Mouse (Mus musculus) CD8-positive naive resting alpha-beta T cell, adult 2 months (primary cell): ENCODE measurements around the gene Sall2.
"Not testable (repeated sequence)": the region's sequence is repeated elsewhere in the genome, so short reads cannot be mapped to it uniquely, and the experiment has no call there.

Source experiments
- DNase-seq, 2 experiments: peaks; one replicate each; pipeline ENCODE4 v3.0.0; 2022; ENCODE audit warnings: low read depth in 2 of 2, low spot score in 2 of 2

The Sall2 gene

GRCm38 (mm10) chr14:52327910-52328812, at the start of gene Sall2:
Gene Sall2 (minus strand): TSS chr14:52328762.
- DNase-seq, result no peak

GRCm38 (mm10) chr14:52368741-52369140, 40.2 kb upstream of the Sall2 start:
- DNase-seq, result no peak

DNA sequence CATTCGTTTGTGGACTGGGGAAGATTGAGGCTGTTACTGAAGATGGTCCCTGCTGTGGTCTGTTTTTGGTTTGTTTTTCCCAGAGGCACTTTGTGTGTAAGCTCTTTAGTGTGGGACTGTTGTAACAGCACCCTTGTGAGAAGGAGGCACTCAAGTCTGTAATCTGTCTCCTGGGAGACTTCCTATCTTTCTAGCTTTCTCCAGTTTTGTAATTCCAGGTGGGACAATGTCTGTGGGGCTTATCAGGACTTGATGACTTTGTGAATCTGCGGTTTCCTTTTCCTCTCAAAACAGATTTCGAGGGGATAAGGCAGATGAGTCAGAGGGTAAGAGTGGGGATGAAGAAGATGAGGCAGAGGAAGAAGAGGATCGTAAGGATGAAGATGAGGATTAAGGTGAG, 27.7 kb upstream of the Sall2 start, which contains the start of gene Olfr1513:
Gene Olfr1513 (minus strand): TSS at position 101 of the 400 bp plus-strand sequence.
- no peak for DNase-seq

DNA sequence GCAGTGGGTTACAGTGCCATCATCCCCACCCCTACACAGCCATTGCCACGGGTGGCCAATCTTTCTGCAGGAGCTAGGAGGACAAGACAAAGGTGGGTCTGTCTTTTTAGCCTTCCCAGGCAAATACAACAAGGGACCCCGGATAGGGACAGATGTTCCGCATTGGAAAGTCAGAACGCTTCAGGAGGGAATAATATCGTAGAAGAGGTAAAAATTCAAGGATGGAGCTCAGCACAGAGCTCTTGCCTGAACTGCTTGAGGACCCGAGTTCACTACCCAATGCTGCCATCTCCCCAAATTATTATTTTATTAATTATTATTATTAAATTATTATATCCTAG, 10.9 kb upstream of the Sall2 start:
- DNase-seq, result no peak

DNA sequence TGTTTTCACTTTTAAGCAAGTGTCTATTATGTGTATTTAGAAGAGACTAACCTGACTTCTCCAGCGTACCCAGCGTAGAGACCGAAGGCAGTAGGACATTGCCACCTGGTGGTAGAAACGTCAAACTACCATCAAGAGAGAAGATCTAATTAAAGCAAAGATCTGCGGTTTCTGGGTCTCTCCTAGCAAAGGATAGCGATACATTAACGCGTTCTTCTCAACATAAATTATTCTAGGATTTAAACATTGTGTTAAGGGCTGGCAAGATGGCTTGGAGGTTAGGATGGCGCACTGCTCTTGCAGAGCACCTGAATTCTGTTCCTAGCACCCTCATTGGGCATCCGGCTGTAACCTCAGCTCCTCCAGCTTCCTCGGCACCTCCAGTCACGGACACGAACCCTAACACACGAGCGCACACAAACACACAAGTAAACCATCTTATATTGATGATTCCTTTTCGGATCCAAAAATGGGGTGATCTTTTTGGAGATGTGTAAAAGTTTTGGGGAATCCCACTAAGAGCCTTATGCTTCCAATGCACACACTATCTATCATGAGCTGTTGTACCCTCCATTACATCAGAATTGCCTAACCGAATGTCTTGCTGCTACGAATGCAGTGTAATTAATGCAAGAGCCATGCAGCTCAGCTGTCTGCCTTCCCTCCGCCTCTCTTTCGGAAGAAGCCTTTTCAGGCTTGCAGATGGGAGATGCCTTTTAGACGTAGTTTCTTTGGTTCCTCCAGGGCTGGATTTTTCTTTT, 10.4 kb upstream of the Sall2 start:
- DNase-seq, result peak; percentile 51 to 59

GRCm38 (mm10) chr14:52332171-52332570, 3.6 kb upstream of the Sall2 start:
- DNase-seq, result no peak

DNA sequence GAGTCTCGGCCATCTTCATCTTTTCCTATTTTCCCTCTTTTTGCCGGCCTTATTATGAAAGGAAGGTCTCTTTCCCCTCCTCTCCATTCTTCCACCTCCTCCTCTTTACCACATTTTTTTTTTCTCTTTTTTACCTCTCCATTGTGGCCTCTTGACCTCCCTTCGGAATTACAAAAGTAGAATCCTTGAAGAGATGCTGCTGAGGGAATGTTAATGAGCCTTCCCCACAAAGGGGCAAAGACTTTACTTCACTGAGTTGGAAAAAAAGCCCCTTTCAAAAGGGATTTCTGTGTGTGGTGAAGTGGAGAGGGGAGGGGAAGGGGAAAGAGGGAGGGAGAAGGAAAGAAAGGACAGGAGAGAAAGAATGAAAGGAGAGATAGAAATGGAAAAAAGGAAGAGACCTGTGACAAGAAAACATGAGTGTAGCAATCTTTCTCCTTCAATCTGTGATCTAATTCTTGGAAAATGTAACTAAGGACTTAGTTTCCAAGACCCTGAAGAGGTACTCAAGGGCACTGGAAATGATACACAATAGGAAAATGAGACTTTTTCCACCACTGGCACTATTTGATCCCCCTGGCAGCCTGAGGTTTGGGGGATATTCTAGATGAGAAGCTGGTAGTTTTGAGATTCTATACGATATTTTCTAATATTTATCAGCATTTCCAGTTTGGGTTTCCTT, 2.6 kb upstream of the Sall2 start:
- no peak for DNase-seq

DNA sequence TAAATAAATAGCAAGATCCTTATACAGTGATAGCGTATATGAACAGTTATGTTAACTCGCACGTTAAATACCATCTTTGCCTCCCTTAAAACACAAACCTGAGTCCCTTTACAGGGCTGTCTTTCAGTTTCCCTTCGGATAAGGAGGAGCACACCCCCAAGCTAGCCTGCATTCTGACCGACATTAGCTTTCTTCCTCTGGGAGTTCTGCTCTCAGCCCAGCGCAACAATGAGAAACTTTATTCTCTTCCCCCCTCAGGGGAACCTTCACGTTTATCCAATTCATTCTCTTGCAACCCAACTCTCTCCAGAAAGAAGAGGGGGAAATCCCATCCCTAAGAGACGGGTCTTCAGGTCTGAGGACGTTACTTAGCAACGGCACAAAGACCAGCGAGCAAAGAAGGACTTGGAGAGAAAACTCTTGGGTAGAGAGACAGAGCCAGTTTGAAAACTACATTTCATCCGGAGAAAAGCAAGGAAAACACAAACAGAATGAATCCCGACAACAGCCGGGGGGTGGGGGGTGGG, 1.1 kb downstream of the Sall2 start:
- no peak for DNase-seq

DNA sequence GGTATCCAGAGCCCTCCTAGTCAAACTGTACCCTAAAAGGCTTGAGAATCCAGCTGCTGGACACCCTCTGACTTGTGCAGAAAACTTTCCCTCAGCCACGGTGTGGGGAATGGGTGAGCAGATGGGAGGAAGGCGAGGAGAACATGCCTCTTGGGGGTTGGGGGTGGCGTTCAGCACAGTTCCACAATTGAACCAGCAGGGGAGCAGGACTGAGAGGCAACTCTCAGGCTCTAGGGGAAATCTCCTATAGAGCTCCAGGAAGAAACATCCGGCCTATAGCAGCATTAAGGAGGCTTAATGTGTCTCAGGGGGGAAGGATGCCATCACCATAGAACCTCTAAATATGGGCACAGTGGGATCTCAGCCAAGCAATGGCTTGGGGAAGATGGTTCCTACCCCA, 2.7 kb downstream of the Sall2 start:
- no peak for DNase-seq

DNA sequence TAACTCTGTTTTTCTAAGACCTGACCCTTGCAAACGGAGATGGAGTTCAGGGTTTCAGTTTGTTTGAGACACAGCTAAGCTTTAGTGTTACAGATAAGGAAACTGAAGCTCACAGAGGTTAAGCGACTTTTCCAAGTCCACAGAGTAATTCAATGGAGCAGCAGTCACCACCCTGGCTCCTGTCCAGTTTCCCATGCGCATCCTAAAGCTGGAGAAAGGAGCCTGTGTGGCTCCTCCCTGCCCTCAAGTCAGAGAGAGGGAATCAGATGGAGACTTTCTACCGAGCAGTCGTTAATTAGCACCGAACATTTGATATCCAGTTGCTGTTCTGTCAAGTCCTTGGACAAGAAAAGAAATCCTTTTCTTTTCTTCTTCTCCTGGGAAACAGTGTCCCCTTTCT, 9.2 kb downstream of the Sall2 start:
- DNase-seq, result no peak

DNA sequence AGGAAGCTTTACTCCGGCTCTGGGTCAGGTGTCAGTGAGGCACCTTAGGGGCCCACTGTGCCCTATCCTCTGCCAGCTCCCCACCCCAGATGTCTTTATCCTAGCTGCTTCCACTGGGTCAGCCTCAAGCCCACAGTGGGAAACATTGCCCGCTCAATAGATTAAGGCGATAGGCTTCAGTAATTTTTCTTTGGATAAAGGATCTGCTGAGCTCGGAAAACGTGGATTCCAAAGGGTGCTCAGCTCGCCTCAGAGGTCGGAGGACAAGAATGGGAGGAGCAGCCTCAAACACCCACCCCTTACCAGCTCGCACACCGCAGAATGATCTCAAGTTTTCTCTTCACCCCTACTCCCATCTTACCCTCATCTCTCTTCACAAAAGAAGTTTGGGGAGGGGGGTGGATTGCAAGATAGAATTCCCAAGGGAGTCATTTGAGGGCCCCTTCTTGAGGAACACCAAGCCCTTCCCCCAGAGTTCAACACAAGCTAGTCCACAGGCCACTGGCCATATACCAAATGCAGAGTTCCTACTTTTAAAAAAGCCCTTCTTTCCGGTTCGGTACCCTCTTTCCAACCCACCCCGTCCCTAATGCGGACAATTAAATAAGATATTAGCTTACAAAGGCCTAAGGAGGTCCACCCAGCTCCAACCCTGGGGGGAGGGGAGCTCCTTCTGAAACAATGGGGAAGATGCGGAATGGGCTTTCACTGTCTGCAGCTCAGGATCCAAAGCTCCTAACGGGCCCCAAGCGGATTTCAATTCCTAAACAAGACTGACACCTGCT, 11.9 kb downstream of the Sall2 start:
- no peak for DNase-seq

GRCm38 (mm10) chr14:52315792-52316440, 12.6 kb downstream of the Sall2 start:
- DNase-seq, result peak in 1 of 2 experiments; percentile 31

- no peak for DNase-seq
These were observed 13.2 kb downstream of the Sall2 start for GRCm38 (mm10) chr14:52315283-52315780.

DNA sequence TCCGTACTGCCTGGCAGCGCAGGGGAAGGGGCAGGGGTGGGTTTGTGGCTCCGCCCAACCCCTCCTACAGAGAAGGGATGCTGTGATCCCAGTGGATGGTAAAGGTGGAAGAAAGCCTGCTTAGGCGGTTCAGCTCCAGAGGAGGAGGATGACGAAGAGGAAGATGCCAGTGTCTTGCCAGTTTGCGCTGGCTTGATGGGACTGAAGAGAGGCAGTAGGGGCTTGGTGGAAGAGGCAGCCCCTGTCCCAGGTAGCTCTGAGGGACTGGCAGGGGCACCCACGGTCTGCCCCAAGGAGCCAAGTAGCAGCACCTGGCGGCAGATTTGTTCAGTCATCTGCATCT, 13.8 kb downstream of the Sall2 start:
- DNase-seq, result no peak

DNA sequence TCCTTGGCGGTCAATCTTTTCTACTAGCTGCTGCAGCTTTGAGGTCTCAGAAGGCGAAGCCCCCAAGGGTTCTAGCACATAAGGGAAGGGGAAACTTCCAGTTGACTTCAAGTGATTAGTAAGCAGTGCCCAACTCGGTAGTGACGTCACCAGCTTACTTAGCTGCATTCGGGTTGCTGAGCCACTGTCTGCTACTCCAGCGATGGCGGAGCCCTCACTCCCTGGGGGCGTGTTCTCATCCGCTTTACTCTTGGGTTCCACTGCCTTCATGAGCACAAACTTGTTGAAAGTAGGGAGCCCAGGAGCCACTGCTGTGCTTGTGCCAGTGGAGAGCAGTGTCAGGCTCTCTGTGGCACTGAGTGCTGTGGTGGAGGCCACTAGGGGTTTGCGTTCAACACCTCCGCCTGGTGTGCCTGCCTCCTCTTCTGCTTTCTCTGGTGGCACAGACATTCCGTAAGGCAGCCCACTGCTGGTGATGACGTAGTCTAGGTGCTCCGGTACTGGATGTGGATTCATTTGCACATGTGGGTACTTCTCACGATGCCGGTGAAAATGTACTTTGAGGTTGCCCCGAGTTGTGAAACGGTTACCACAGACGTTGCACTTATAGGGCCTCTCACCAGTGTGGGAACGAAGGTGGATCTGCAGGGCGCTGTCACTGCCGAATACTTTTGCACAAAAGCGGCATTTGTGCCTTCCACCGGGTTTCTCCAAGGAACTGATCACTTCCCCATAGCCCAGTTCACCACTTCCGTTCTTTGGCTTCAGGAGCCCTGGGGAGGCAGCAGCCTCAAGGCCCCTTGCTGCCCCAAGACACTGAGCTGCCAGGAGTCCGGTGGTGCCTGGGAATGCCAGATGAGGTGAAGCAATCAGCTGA, 14.4 kb downstream of the Sall2 start:
- no peak for DNase-seq

DNA sequence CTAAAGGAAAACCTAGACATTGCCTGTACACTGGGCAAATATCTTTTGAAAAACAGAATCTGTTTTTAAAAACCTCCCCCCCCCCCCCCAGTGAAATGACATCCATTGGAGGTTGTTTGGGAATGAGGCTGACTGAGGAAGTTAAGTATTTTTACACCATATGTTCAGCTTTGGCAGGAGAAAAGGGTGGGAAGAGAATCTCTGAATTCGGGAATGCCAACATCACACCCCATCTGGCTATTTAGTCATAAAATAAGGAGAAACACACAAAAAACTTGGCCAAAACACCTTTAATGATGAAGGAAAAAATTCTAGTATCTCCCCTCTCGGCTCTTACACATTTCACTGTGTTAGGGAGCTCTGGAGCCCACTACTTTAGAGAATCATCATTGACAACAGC, 17.7 kb downstream of the Sall2 start:
- DNase-seq, result no peak

- DNase-seq, result not testable (repeated sequence)
These were observed 18.2 kb downstream of the Sall2 start for GRCm38 (mm10) chr14:52310343-52310742.

DNA sequence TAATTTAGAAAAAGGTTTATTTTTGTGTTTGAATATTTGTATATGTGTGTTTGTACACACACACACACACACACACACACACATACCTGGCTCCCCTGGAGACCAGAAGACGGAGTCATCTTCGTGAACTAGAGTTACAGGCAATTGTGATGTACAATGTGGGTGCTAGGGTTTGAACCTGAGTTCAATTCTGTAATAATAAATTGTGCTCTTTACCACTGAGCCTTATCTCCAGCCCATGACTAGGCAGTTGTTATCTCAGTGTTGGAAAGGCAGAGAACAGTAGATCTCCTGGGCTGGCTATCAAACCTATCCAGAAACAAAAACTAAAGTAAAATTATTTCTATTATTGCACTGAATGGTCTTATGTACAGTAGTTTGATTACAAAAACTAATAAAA, 22.5 kb downstream of the Sall2 start:
- DNase-seq, result no peak

GRCm38 (mm10) chr14:52304644-52305271, 23.8 kb downstream of the Sall2 start, which contains the start of gene Mettl3:
Gene Mettl3 (minus strand): TSS chr14:52305128.
- peak; percentile 80 for DNase-seq
